Comparison of ENCODE assay signal across 12 mouse cellular contexts in genomic region chrX:94480748-94481147, GRCm38 (mm10).
DNase-seq lines count a peak whose midpoint lies in the region; ATAC-seq lines count a peak whose summit lies in the region.
"Had no signal": no experiment of that assay in that cellular context is flagged by ENCODE, and none has a peak within 500 bp of the region (broad histone marks: within the 10 kb centered on the region; RNA-seq: fewer than 3 reads in every experiment).

No protein-coding gene starts in this region.

- ATAC-seq in CD4-positive, CD25-positive, alpha-beta regulatory T cell, adult 4 months, result no peak
- ATAC-seq: forebrain, embryonic 13.5 days had no signal

- peak; percentile 6 for DNase-seq in kidney, adult 9 months
- no peak for DNase-seq in kidney, postnatal 14 days
- DNase-seq in retina, postnatal 7 days (ENCODE audit: low read depth, low spot score), result peak; percentile 1
- DNase-seq in retina, postnatal 1 day, result no peak
- peak; percentile 6 for DNase-seq in brain, adult 2 months (ENCODE audit: low read depth, low spot score)
- no peak for DNase-seq in right cerebral cortex, postnatal 14 days
- DNase-seq: cerebellum, postnatal 10 days; gastrocnemius, postnatal 25 days; kidney, postnatal 4 days; thymus, postnatal 36 days had no signal

Comparison
In these comparisons a context has a peak if more than half of its experiments do, and no peak if none do; other contexts are left out.
1. DNase-seq: peak in kidney, adult 9 months (single experiment), retina, postnatal 7 days (single experiment) and brain, adult 2 months (single experiment); none in kidney, postnatal 14 days (single experiment), retina, postnatal 1 day (single experiment) and right cerebral cortex, postnatal 14 days (single experiment).